Mouse (Mus musculus) kidney, adult 2 months (tissue): Measurements from ENCODE around the gene Rnf149. TPM values are rescaled to one million over a fixed set of nuclear protein-coding genes. Genes with fewer than 3 reads are reported as not detected.

ENCODE experiments used
- DNase-seq: peaks from one replicate; pipeline ENCODE4 v3.0.0; 2021
- H3K27ac ChIP-seq: fragments of 200-500 bp; 2 replicates; pipeline ENCODE4 v1.5.1; 2012; ENCODE audit warnings: low read depth, low read length, control low read depth, inconsistent platforms; ENCODE audit not compliant: insufficient read depth
- H3K27me3 ChIP-seq: fragments of 200-500 bp; replicated peaks from 2 replicates; pipeline ENCODE4 v1.6.1; 2012; ENCODE audit warnings: mild to moderate bottlenecking, moderate library complexity, low read length, inconsistent platforms; ENCODE audit not compliant: control insufficient read depth, insufficient read depth
- H3K36me3 ChIP-seq: fragments of 200-500 bp; 2 replicates; pipeline ENCODE4 v1.6.1; 2012; ENCODE audit warnings: mild to moderate bottlenecking, moderate library complexity, low read length, inconsistent platforms; ENCODE audit not compliant: control insufficient read depth, insufficient read depth
- H3K4me1 ChIP-seq: fragments of 200-500 bp; 2 replicates; pipeline ENCODE4 v1.6.1; 2011; ENCODE audit warnings: low read length; ENCODE audit not compliant: control insufficient read depth, insufficient read depth
- H3K4me3 ChIP-seq: fragments of 200-500 bp; 2 replicates; pipeline ENCODE4 v1.5.1; 2011; ENCODE audit warnings: mild to moderate bottlenecking, low read depth, low read length, control low read depth; ENCODE audit not compliant: insufficient read depth
- CTCF ChIP-seq: fragments of 200-500 bp; conservative IDR thresholded peaks from 2 replicates; pipeline ENCODE4 v1.5.1; 2011; ENCODE audit warnings: low read depth, mild to moderate bottlenecking, control low read depth, low read length, moderate library complexity, mixed read lengths; ENCODE audit not compliant: insufficient read depth, insufficient read length
- POLR2A ChIP-seq: fragments of 200-500 bp; IDR thresholded peaks from one replicate; pipeline ENCODE4 v1.6.1; 2011; ENCODE audit warnings: low read depth, low read length, control low read depth
- WGBS: fragments of 180-500 bp; shearing (Covaris S2); methylation state at CpG from one replicate; pipeline ENCODE4 v1.1.7; 2018; 5-methylcytosine and 5-hydroxymethylcytosine counted together
- polyA plus RNA-seq: library from polyadenylated mRNA; depleted of rRNA; stranded (reverse); fragments of >200 nt; gene quantifications from 2 replicates; pipeline ENCODE4 v1.2.3, GENCODE M21; 2012

The Rnf149 gene
- polyA plus RNA-seq, 1 experiment, result 30.3 TPM

- TF ChIP-seq POLR2A (no peak), CTCF (no peak)
- Histone ChIP-seq H3K27ac (no peak overlapping the region), H3K27me3 (no peaks in the 10 kb centered on the region), H3K4me3 (peak overlapping the region; percentile 90), H3K36me3 (no peaks in the 10 kb centered on the region), H3K4me1 (peaks cover 16% of the 10 kb centered on the region; the same call in 1 of the 2 replicates)
- WGBS, result 20% methylated on average over 8 of the region's 8 CpGs
- no peak for DNase-seq
Measured at GRCm38 (mm10) chr1:39575778-39576375, 1.3 kb downstream of the Rnf149 start.

GRCm38 (mm10) chr1:39573890-39574289, 3.3 kb downstream of the Rnf149 start:
- DNase-seq, result peak; percentile 37
- no peaks in the 10 kb centered on the region for H3K36me3 ChIP-seq
- no peak overlapping the region for H3K4me3 ChIP-seq
- H3K4me1 ChIP-seq, result peaks cover 16% of the 10 kb centered on the region; the same call in 1 of the 2 replicates
- TF ChIP-seq POLR2A (no peak), CTCF (no peak)
- WGBS, result 48% methylated on average over 7 of the region's 7 CpGs
- no peaks in the 10 kb centered on the region for H3K27me3 ChIP-seq
- no peak overlapping the region for H3K27ac ChIP-seq

- TF ChIP-seq POLR2A (no peak), CTCF (no peak)
- Histone ChIP-seq H3K4me3 (no peak overlapping the region), H3K4me1 (peaks cover 12% of the 10 kb centered on the region; the same call in 1 of the 2 replicates), H3K36me3 (no peaks in the 10 kb centered on the region), H3K27ac (no peak overlapping the region), H3K27me3 (no peaks in the 10 kb centered on the region)
- no peak for DNase-seq
- 43% methylated on average over 6 of the region's 6 CpGs for WGBS
Measured at GRCm38 (mm10) chr1:39571653-39572052, 5.6 kb downstream of the Rnf149 start.

- peaks cover 4% of the 10 kb centered on the region; the same call in 1 of the 2 replicates for H3K4me1 ChIP-seq
- DNase-seq, result no peak
- no peaks in the 10 kb centered on the region for H3K36me3 ChIP-seq
- TF ChIP-seq POLR2A (no peak), CTCF (no peak)
- H3K27me3 ChIP-seq, result no peaks in the 10 kb centered on the region
- no peak overlapping the region for H3K4me3 ChIP-seq
- no peak overlapping the region for H3K27ac ChIP-seq
Measured at GRCm38 (mm10) chr1:39568079-39568478, 9.1 kb downstream of the Rnf149 start.

GRCm38 (mm10) chr1:39564603-39565002, 12.6 kb downstream of the Rnf149 start:
- Histone ChIP-seq H3K4me3 (no peak overlapping the region), H3K27ac (no peak overlapping the region), H3K36me3 (no peaks in the 10 kb centered on the region; the same call in 1 of the 2 replicates), H3K4me1 (no peaks in the 10 kb centered on the region), H3K27me3 (no peaks in the 10 kb centered on the region)
- DNase-seq, result no peak
- WGBS, result 74% methylated on average over 3 of the region's 3 CpGs
- TF ChIP-seq CTCF (no peak), POLR2A (no peak)

- H3K27me3 ChIP-seq, result no peaks in the 10 kb centered on the region
- TF ChIP-seq CTCF (no peak), POLR2A (no peak)
- no peak for DNase-seq
- H3K27ac ChIP-seq, result no peak overlapping the region
- no peaks in the 10 kb centered on the region for H3K4me1 ChIP-seq
- no peak overlapping the region for H3K4me3 ChIP-seq
- WGBS, result 86% methylated on average over 7 of the region's 7 CpGs
- no peaks in the 10 kb centered on the region; the same call in 1 of the 2 replicates for H3K36me3 ChIP-seq
Measured at GRCm38 (mm10) chr1:39563161-39563560, 14.0 kb downstream of the Rnf149 start.

- DNase-seq, result no peak
- Histone ChIP-seq H3K36me3 (no peaks in the 10 kb centered on the region; the same call in 1 of the 2 replicates), H3K27ac (no peak overlapping the region), H3K27me3 (no peaks in the 10 kb centered on the region), H3K4me3 (no peak overlapping the region), H3K4me1 (no peaks in the 10 kb centered on the region)
- TF ChIP-seq POLR2A (no peak), CTCF (no peak)
- WGBS, result 7% methylated on average over 1 of the region's 1 CpGs
Measured at GRCm38 (mm10) chr1:39561920-39562319, 15.3 kb downstream of the Rnf149 start.

- Histone ChIP-seq H3K4me3 (no peak overlapping the region), H3K27ac (no peak overlapping the region), H3K36me3 (no peaks in the 10 kb centered on the region; the same call in 1 of the 2 replicates), H3K4me1 (no peaks in the 10 kb centered on the region), H3K27me3 (no peaks in the 10 kb centered on the region)
- 99% methylated on average over 2 of the region's 2 CpGs for WGBS
- DNase-seq, result no peak
- no peak for TF ChIP-seq CTCF
Measured at GRCm38 (mm10) chr1:39559009-39559408, 18.2 kb downstream of the Rnf149 start.
